Mouse (Mus musculus) forebrain, embryonic 15.5 days (tissue): ENCODE measurements at regions not wholly inside any gene's neighbourhood (a gene's known extent, or its start where the extent isn't known, plus 50 kb on each side); places are given as distances from the start of the nearest gene placed in this dataset.

Experiments
- ATAC-seq: fragments of 200-750 bp; cut with Nextera tagmentation; replicated peaks from 2 replicates; pipeline ENCODE4 v1.8.0; 2017; ENCODE audit warnings: mild to moderate bottlenecking, moderate TSS enrichment, moderate library complexity
- H3K27ac ChIP-seq: fragments of 300-500 bp; sonication (generic); replicated peaks from 2 replicates; pipeline ENCODE4 v1.5.1; 2015; ENCODE audit warnings: mild to moderate bottlenecking, inconsistent platforms
- H3K27me3 ChIP-seq: fragments of 300-500 bp; sonication (generic); 2 replicates; pipeline ENCODE4 v1.6.1; 2015; ENCODE audit warnings: inconsistent platforms
- H3K36me3 ChIP-seq: fragments of 300-500 bp; sonication (generic); 2 replicates; pipeline ENCODE4 v1.6.1; 2015; ENCODE audit warnings: mild to moderate bottlenecking, inconsistent platforms
- H3K4me1 ChIP-seq: fragments of 300-500 bp; sonication (generic); 2 replicates; pipeline ENCODE4 v1.6.1; 2015; ENCODE audit warnings: inconsistent platforms
- H3K4me2 ChIP-seq: fragments of 300-500 bp; sonication (generic); replicated peaks from 2 replicates; pipeline ENCODE4 v1.6.1; 2015; ENCODE audit warnings: mild to moderate bottlenecking, inconsistent platforms
- H3K4me3 ChIP-seq: fragments of 300-500 bp; sonication (generic); 2 replicates; pipeline ENCODE4 v1.5.1; 2015; ENCODE audit warnings: mild to moderate bottlenecking, inconsistent platforms
- H3K9ac ChIP-seq: fragments of 300-500 bp; sonication (generic); replicated peaks from 2 replicates; pipeline ENCODE4 v1.6.1; 2015; ENCODE audit warnings: mild to moderate bottlenecking, inconsistent platforms
- H3K9me3 ChIP-seq: fragments of 300-500 bp; sonication (generic); 2 replicates; pipeline ENCODE4 v1.6.1; 2016; ENCODE audit warnings: inconsistent platforms
- WGBS: fragments of 180-500 bp; shearing (Covaris S2); methylation state at CpG from one replicate; pipeline ENCODE4 v1.1.7; 2015; ENCODE audit warnings: mixed read lengths; 5-methylcytosine and 5-hydroxymethylcytosine counted together

GRCm38 (mm10) chr6:138800836-138801740, 142.7 kb upstream of the Igbp1b start:
- Histone ChIP-seq H3K9me3 (no peaks in the 10 kb centered on the region), H3K27ac (peak overlapping the region; percentile 58), H3K4me3 (no peak overlapping the region), H3K4me1 (peaks cover 14% of the 10 kb centered on the region; the same call in 1 of the 2 replicates), H3K9ac (no peak overlapping the region), H3K27me3 (no peaks in the 10 kb centered on the region), H3K4me2 (no peak overlapping the region; the same call in 1 of the 2 replicates), H3K36me3 (no peaks in the 10 kb centered on the region)
- WGBS: 48% methylated on average over 8 of the region's 8 CpGs
- ATAC-seq: peak; percentile 89

GRCm38 (mm10) chr6:138794706-138795105, 136.4 kb upstream of the Igbp1b start:
- Histone ChIP-seq H3K27me3 (no peaks in the 10 kb centered on the region), H3K27ac (no peak overlapping the region), H3K4me2 (no peak overlapping the region), H3K36me3 (no peaks in the 10 kb centered on the region), H3K9ac (no peak overlapping the region), H3K4me3 (no peak overlapping the region), H3K4me1 (no peaks in the 10 kb centered on the region), H3K9me3 (no peaks in the 10 kb centered on the region)
- no peak for ATAC-seq
- WGBS: 90% methylated on average over 2 of the region's 2 CpGs

GRCm38 (mm10) chr6:138792802-138793201, 134.5 kb upstream of the Igbp1b start:
- Histone ChIP-seq H3K9me3 (no peaks in the 10 kb centered on the region), H3K27ac (no peak overlapping the region), H3K4me1 (no peaks in the 10 kb centered on the region), H3K36me3 (no peaks in the 10 kb centered on the region), H3K9ac (no peak overlapping the region), H3K27me3 (no peaks in the 10 kb centered on the region), H3K4me3 (no peak overlapping the region), H3K4me2 (no peak overlapping the region)
- no peak for ATAC-seq
- whole genome bisulfite sequencing: 71% methylated on average over 3 of the region's 3 CpGs

GRCm38 (mm10) chr6:138782907-138783306, 124.6 kb upstream of the Igbp1b start:
- Histone ChIP-seq H3K36me3 (no peaks in the 10 kb centered on the region), H3K4me1 (no peaks in the 10 kb centered on the region), H3K27ac (no peak overlapping the region), H3K9ac (no peak overlapping the region), H3K4me3 (no peak overlapping the region), H3K9me3 (no peaks in the 10 kb centered on the region), H3K4me2 (no peak overlapping the region), H3K27me3 (no peaks in the 10 kb centered on the region)
- WGBS: 9% methylated on average over 4 of the region's 4 CpGs
- ATAC-seq: no peak

- H3K9ac ChIP-seq: no peak overlapping the region
- no peaks in the 10 kb centered on the region for H3K4me1 ChIP-seq
- H3K27me3 ChIP-seq: no peaks in the 10 kb centered on the region
- H3K4me2 ChIP-seq: no peak overlapping the region
- WGBS: 71% methylated on average over 4 of the region's 4 CpGs
- no peaks in the 10 kb centered on the region for H3K36me3 ChIP-seq
- H3K9me3 ChIP-seq: no peaks in the 10 kb centered on the region
- no peak for ATAC-seq
- H3K4me3 ChIP-seq: no peak overlapping the region
- no peak overlapping the region for H3K27ac ChIP-seq
These were observed 124.1 kb upstream of the Igbp1b start for GRCm38 (mm10) chr6:138782470-138782869.

- no peak overlapping the region for H3K9ac ChIP-seq
- no peak for ATAC-seq
- no peaks in the 10 kb centered on the region for H3K9me3 ChIP-seq
- H3K27ac ChIP-seq: no peak overlapping the region
- H3K4me3 ChIP-seq: no peak overlapping the region
- WGBS: 41% methylated on average over 3 of the region's 3 CpGs
- H3K4me2 ChIP-seq: no peak overlapping the region
- 0 out of 2 replicates have a peak, but pooled peaks cover 2% of the 10 kb centered on the region for H3K27me3 ChIP-seq
- H3K36me3 ChIP-seq: no peaks in the 10 kb centered on the region
- H3K4me1 ChIP-seq: no peaks in the 10 kb centered on the region
These were observed 103.6 kb upstream of the Igbp1b start for GRCm38 (mm10) chr6:138761991-138762390.

- Histone ChIP-seq H3K4me2 (no peak overlapping the region), H3K9me3 (no peaks in the 10 kb centered on the region), H3K4me1 (peaks cover 3% of the 10 kb centered on the region; the same call in 1 of the 2 replicates), H3K4me3 (no peak overlapping the region), H3K27ac (no peak overlapping the region), H3K27me3 (peaks cover 5% of the 10 kb centered on the region; the same call in 1 of the 2 replicates), H3K9ac (no peak overlapping the region), H3K36me3 (no peaks in the 10 kb centered on the region)
- ATAC-seq: peak; percentile 73; the same call in 1 of the 2 replicates
- 4% methylated on average over 5 of the region's 5 CpGs for WGBS
These were observed 96.6 kb upstream of the Igbp1b start for GRCm38 (mm10) chr6:138754955-138755303.

GRCm38 (mm10) chr6:138754302-138754954, 96.1 kb upstream of the Igbp1b start:
- no peak overlapping the region for H3K4me2 ChIP-seq

GRCm38 (mm10) chr6:138717698-138718097, 59.4 kb upstream of the Igbp1b start:
- Histone ChIP-seq H3K36me3 (no peaks in the 10 kb centered on the region), H3K9me3 (no peaks in the 10 kb centered on the region), H3K27me3 (no peaks in the 10 kb centered on the region), H3K4me3 (no peak overlapping the region), H3K4me2 (no peak overlapping the region), H3K9ac (no peak overlapping the region), H3K4me1 (no peaks in the 10 kb centered on the region), H3K27ac (no peak overlapping the region)
- ATAC-seq: no peak

More at GRCm38 (mm10) chr6:138754302-138754954, 96.1 kb upstream of the Igbp1b start:
- H3K27ac ChIP-seq: no peak overlapping the region
- 10% methylated on average over 2 of the region's 2 CpGs for WGBS
- no peaks in the 10 kb centered on the region for H3K9me3 ChIP-seq
- H3K36me3 ChIP-seq: no peaks in the 10 kb centered on the region
- H3K4me3 ChIP-seq: no peak overlapping the region
- no peak overlapping the region for H3K9ac ChIP-seq
- H3K27me3 ChIP-seq: peaks cover 5% of the 10 kb centered on the region; the same call in 1 of the 2 replicates
- peaks cover 3% of the 10 kb centered on the region; the same call in 1 of the 2 replicates for H3K4me1 ChIP-seq
- peak; percentile 94 for ATAC-seq
